Mouse (Mus musculus): ENCODE measurements around the gene Mvb12b.
A peak's percentile ranks its signal among the peaks of the same experiment; 100 is the strongest.

Gene Mvb12b

GRCm38 (mm10) chr2:33886386-33887327, 1.1 kb downstream of the Mvb12b start:
- peak in 1 of 2 experiments; percentile 21 for DNase-seq (ENCODE audit: low spot score in 2 of 2)

GRCm38 (mm10) chr2:33885264-33885651, 2.5 kb downstream of the Mvb12b start:
- no peak for DNase-seq (ENCODE audit: low spot score in 2 of 2)

GRCm38 (mm10) chr2:33884623-33885263, 3.0 kb downstream of the Mvb12b start:
- no peak for DNase-seq (ENCODE audit: low spot score in 2 of 2)

- DNase-seq (ENCODE audit: low spot score in 2 of 2): no peak
These were observed 8.5 kb downstream of the Mvb12b start for GRCm38 (mm10) chr2:33879223-33879622.

- no peak for DNase-seq (ENCODE audit: low spot score in 2 of 2)
These were observed 9.3 kb downstream of the Mvb12b start for GRCm38 (mm10) chr2:33878437-33878836.

GRCm38 (mm10) chr2:33877663-33878360, 9.9 kb downstream of the Mvb12b start:
- no peak for DNase-seq (ENCODE audit: low spot score in 2 of 2)

GRCm38 (mm10) chr2:33876529-33877290, 11.0 kb downstream of the Mvb12b start:
- DNase-seq (ENCODE audit: low spot score in 2 of 2): no peak

GRCm38 (mm10) chr2:33875594-33875993, 12.2 kb downstream of the Mvb12b start:
- no peak for DNase-seq (ENCODE audit: low spot score in 2 of 2)

- DNase-seq (ENCODE audit: low spot score in 2 of 2): no peak
These were observed 12.7 kb downstream of the Mvb12b start for GRCm38 (mm10) chr2:33874856-33875576.

GRCm38 (mm10) chr2:33874367-33874766, 13.4 kb downstream of the Mvb12b start:
- DNase-seq (ENCODE audit: low spot score in 2 of 2): no peak

GRCm38 (mm10) chr2:33873501-33873900, 14.2 kb downstream of the Mvb12b start:
- no peak for DNase-seq (ENCODE audit: low spot score in 2 of 2)

- DNase-seq (ENCODE audit: low spot score in 2 of 2): no peak
These were observed 14.9 kb downstream of the Mvb12b start for GRCm38 (mm10) chr2:33872841-33873271.

- DNase-seq (ENCODE audit: low spot score in 2 of 2): no peak
These were observed 16.6 kb downstream of the Mvb12b start for GRCm38 (mm10) chr2:33871181-33871520.

- DNase-seq (ENCODE audit: low spot score in 2 of 2): peak in 1 of 2 experiments; percentile 27
These were observed 17.2 kb downstream of the Mvb12b start for GRCm38 (mm10) chr2:33870369-33871180.

GRCm38 (mm10) chr2:33869689-33870343, 17.9 kb downstream of the Mvb12b start:
- no peak for DNase-seq (ENCODE audit: low spot score in 2 of 2)

GRCm38 (mm10) chr2:33868996-33869688, 18.6 kb downstream of the Mvb12b start:
- no peak for DNase-seq (ENCODE audit: low spot score in 2 of 2)

- DNase-seq (ENCODE audit: low spot score in 2 of 2): no peak
These were observed 19.4 kb downstream of the Mvb12b start for GRCm38 (mm10) chr2:33868322-33868721.

- no peak for DNase-seq (ENCODE audit: low spot score in 2 of 2)
These were observed 31.0 kb downstream of the Mvb12b start for GRCm38 (mm10) chr2:33856746-33857145.

Data from spleen, postnatal 36 days (tissue).